Mouse (Mus musculus): ENCODE results near the gene Sidt1.

- TF ChIP-seq CTCF (IDR thresholded peaks at IDR 0.05; ENCODE audit: low read depth) (no peak), EP300 (IDR thresholded peaks at IDR 0.05; ENCODE audit: low read depth) (no peak)
Observed at GRCm38 (mm10) chr16:44332861-44333284, at the start of gene Sidt1.
